Mouse (Mus musculus) limb, embryonic 13.5 days (tissue): ENCODE results near the gene Arrdc1. TPM values are rescaled to one million over a fixed set of nuclear protein-coding genes. Genes with fewer than 3 reads are reported as not detected.

Source experiments
- ATAC-seq: fragments of 200-750 bp; cut with Nextera tagmentation; 2 replicates; pipeline ENCODE4 v1.8.0; 2017; ENCODE audit warnings: low read depth, moderate number of reproducible peaks, moderate TSS enrichment; ENCODE audit not compliant: low FRiP score
- H3K27ac ChIP-seq: fragments of 300-500 bp; sonication (generic); 2 replicates; pipeline ENCODE4 v1.5.1; 2015; ENCODE audit warnings: inconsistent platforms, mild to moderate bottlenecking, moderate library complexity
- H3K27me3 ChIP-seq: fragments of 300-500 bp; sonication (generic); 2 replicates; pipeline ENCODE4 v1.6.1; 2015; ENCODE audit warnings: mild to moderate bottlenecking, inconsistent platforms
- H3K36me3 ChIP-seq: fragments of 300-500 bp; sonication (generic); 2 replicates; pipeline ENCODE4 v1.6.1; 2015; ENCODE audit warnings: inconsistent platforms, mild to moderate bottlenecking, moderate library complexity
- H3K4me1 ChIP-seq: fragments of 300-500 bp; sonication (generic); 2 replicates; pipeline ENCODE4 v1.6.1; 2015; ENCODE audit warnings: inconsistent platforms
- H3K4me2 ChIP-seq: fragments of 300-500 bp; sonication (generic); replicated peaks from 2 replicates; pipeline ENCODE4 v1.6.1; 2015; ENCODE audit warnings: inconsistent platforms, mild to moderate bottlenecking, moderate library complexity
- H3K4me3 ChIP-seq: fragments of 300-500 bp; sonication (generic); 2 replicates; pipeline ENCODE4 v1.5.1; 2015; ENCODE audit warnings: moderate library complexity, mild to moderate bottlenecking, inconsistent platforms
- H3K9ac ChIP-seq: fragments of 300-500 bp; sonication (generic); 2 replicates; pipeline ENCODE4 v1.6.1; 2015; ENCODE audit warnings: mild to moderate bottlenecking, inconsistent platforms
- H3K9me3 ChIP-seq: fragments of 300-500 bp; sonication (generic); 2 replicates; pipeline ENCODE4 v1.6.1; 2016; ENCODE audit warnings: inconsistent platforms
- WGBS: fragments of 180-500 bp; shearing (Covaris S2); methylation state at CpG from one replicate; pipeline ENCODE4 v1.1.7; 2015; 5-methylcytosine and 5-hydroxymethylcytosine counted together
- polyA plus RNA-seq: library from polyadenylated mRNA; unstranded; fragments of >200 nt; fragmentation: Nextera tagmentation; extraction: Ambion mirVana; gene quantifications from 2 replicates; pipeline ENCODE4 v1.2.1, GENCODE M21; 2015

Arrdc1 gene
- polyA plus RNA-seq, 1 experiment from 2014 or later, result 28.9 TPM

DNA sequence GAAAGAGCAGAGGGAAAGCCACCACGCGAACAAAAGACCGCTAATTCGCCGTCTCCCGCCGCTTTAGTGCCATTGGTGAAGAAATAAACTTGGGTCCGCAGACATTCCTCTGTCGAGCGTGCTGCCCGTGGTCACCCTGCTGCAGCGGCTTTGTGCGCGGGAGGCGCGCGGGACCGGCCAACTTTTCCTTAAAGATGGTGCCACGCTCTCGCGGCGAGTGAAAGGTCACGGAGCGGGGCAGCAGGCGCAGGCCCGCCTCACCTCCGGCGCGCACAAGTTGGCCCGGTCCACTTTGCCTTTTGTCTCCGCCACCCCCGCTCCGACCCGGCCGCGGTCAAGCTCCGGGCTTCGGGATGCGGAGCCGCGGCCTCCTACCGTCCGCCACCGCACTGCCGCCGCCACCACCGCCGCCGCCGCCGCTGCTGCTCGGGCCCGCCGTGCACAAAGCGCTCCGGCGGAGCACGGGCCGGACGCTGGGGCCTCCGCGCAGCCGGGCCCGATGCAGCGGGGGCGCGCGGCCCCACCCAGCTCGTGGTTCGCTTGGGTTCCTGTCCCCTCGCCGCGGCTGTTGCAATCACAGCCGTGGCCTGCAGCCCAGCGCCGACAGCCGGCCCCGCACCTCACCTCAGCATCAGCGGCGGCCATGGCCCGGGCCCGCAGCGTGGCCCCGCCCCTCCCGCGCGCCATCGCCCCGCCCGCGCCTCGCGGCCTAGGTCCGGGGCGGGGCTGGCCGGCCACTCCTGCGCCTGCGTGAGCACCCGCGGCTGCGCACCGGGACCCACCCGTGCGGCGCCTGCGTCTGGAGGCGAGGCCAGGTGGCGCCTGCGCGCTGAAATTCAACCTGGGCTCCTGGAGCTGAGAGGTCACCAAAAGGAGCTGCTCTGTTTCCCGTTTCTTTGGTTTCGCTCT, 15.9 kb downstream of the Arrdc1 start, which contains the start of gene Ehmt1:
Gene Ehmt1 (minus strand): TSS at position 685 of the 909 bp plus-strand sequence.
- Histone ChIP-seq H3K36me3 (no peaks in the 10 kb centered on the region), H3K9me3 (no peaks in the 10 kb centered on the region), H3K9ac (peak within 1 kb of the TSS; percentile 98), H3K27me3 (no peaks in the 10 kb centered on the region), H3K27ac (peak within 1 kb of the TSS; percentile 95), H3K4me2 (peak within 1 kb of the TSS; percentile 75), H3K4me1 (peaks cover 12% of the 10 kb centered on the region), H3K4me3 (peak within 1 kb of the TSS; percentile 77)
- under 1% methylated on average over 98 of the region's 112 CpGs for WGBS
- peak; percentile 98 for ATAC-seq

DNA sequence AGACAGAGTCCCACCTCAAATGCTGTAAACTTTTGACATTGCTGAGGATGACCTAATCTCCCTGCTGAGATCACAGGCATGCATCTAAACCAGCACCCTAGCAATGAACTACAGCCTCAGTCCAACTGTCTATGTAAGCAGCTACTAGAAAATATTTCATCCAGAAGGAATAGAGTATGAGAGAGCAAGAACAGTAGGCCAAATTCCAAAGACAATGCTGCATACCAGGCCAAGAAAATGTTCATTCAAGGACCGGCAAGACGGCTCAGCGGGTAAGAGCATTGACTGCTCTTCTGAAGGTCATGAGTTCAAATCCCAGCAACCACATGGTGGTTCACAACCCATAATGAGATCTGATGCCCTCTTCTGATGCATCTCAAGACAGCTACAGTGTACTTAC, 20.3 kb downstream of the Arrdc1 start:
- Histone ChIP-seq H3K27ac (no peak overlapping the region), H3K27me3 (no peaks in the 10 kb centered on the region), H3K4me2 (no peak overlapping the region), H3K4me3 (no peak overlapping the region), H3K9me3 (no peaks in the 10 kb centered on the region), H3K36me3 (peaks cover 17% of the 10 kb centered on the region), H3K9ac (no peak overlapping the region), H3K4me1 (peaks cover 12% of the 10 kb centered on the region)
- no peak for ATAC-seq
- WGBS, result 93% methylated on average over 3 of the region's 3 CpGs

DNA sequence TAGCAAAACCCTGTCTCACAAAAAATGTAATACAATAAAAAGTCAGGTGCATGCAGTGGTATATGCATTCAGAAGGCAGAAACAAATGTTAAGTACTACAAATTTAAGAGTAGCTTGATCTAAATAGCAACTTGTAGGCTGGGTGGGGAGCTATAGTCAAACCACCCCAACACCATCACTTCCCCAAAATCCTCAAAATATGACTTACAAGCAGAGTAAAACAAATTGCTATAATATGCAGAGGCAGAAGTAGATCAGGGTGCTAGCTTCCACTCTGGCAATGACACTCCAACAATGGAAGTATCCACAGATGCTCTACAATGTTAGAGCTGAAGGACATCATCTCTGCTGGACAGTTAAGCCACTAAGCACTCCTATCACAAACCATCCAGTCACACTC, 22.5 kb downstream of the Arrdc1 start:
- ATAC-seq, result no peak
- Histone ChIP-seq H3K4me1 (peaks cover 5% of the 10 kb centered on the region), H3K4me2 (no peak overlapping the region), H3K27me3 (no peaks in the 10 kb centered on the region), H3K9me3 (no peaks in the 10 kb centered on the region), H3K4me3 (no peak overlapping the region), H3K9ac (no peak overlapping the region), H3K36me3 (peaks cover 17% of the 10 kb centered on the region), H3K27ac (no peak overlapping the region)

DNA sequence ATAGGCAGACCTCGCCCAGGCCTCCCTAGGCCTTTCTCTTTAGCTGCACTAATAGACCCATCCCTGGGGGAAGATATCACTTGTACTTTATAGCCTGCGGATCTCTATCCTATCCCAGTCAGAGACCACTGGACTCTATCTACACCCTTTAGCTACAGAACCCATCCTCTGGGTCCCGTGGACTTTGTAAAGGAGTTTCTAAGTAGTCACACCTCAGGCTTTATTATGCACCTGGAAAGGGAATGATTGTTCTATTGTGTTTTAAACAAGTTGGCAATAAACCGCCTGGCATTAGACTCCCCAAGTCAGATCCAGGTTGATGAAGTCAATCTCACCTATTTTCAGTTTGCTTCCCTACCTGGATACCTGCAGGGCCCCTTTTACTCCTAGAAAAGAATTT, 22.9 kb downstream of the Arrdc1 start:
- H3K27me3 ChIP-seq, result no peaks in the 10 kb centered on the region
- no peak overlapping the region for H3K4me2 ChIP-seq
- peaks cover 1% of the 10 kb centered on the region; the same call in 1 of the 2 replicates for H3K4me1 ChIP-seq
- H3K9me3 ChIP-seq, result no peaks in the 10 kb centered on the region
- no peak for ATAC-seq
- H3K4me3 ChIP-seq, result no peak overlapping the region
- H3K36me3 ChIP-seq, result peaks cover 17% of the 10 kb centered on the region
- no peak overlapping the region for H3K9ac ChIP-seq
- WGBS, result 89% methylated on average over 4 of the region's 4 CpGs
- H3K27ac ChIP-seq, result no peak overlapping the region

DNA sequence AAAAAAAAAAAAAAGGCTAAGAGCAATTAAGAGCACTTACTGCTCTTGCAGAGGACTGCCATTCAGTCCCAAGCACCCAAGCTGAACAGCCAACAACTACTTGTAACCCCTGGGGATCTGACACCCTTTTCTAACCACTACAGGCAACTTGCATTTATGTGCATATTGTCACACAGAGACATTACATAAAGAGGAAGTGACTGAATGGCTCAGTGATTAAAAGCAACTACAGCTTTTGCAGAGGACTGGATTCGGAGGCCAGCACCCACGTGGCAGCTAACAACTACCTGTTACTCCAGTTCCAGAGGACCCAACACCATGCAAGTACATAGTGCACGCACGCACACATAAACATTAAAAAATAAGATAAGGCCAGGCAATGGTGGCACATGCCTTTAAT, 24.6 kb downstream of the Arrdc1 start:
- H3K9me3 ChIP-seq, result no peaks in the 10 kb centered on the region
- 92% methylated on average over 4 of the region's 4 CpGs for WGBS
- H3K36me3 ChIP-seq, result peaks cover 17% of the 10 kb centered on the region
- peaks cover 11% of the 10 kb centered on the region for H3K4me1 ChIP-seq
- no peaks in the 10 kb centered on the region for H3K27me3 ChIP-seq
- no peak overlapping the region for H3K27ac ChIP-seq
- no peak for ATAC-seq
- H3K4me3 ChIP-seq, result no peak overlapping the region
- no peak overlapping the region for H3K4me2 ChIP-seq
- no peak overlapping the region for H3K9ac ChIP-seq

DNA sequence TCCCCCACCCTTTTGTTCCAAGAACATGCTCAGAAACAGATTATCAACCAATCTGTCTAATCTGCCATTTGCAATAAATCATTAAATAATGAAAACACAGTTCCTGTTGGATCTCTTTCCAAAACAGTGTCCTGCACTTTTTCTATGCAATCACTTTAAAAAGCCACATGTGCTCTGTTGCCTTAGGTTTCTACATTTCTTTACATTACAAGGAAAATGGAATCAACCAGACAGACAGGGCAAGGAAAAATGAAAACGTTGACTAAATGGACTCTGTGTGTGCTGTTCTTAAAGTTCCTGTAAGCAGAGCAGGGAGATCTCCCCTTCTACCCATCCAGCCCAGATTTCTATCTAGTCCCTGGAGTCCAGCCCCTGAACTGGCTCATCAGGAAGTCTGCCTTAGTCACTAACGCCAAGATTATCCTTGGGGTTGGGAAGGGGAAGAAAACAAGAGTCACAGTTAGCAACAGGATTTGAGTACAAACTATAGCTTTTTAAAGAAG, 29.3 kb downstream of the Arrdc1 start:
- Histone ChIP-seq H3K4me1 (peaks cover 18% of the 10 kb centered on the region), H3K27me3 (no peaks in the 10 kb centered on the region), H3K9ac (no peak overlapping the region), H3K36me3 (peaks cover 4% of the 10 kb centered on the region; the same call in 1 of the 2 replicates), H3K27ac (peak overlapping the region; percentile 28; the same call in 1 of the 2 replicates), H3K4me2 (no peak overlapping the region), H3K9me3 (no peaks in the 10 kb centered on the region), H3K4me3 (no peak overlapping the region)
- ATAC-seq, result no peak
- WGBS, result 44% methylated on average over 2 of the region's 2 CpGs

DNA sequence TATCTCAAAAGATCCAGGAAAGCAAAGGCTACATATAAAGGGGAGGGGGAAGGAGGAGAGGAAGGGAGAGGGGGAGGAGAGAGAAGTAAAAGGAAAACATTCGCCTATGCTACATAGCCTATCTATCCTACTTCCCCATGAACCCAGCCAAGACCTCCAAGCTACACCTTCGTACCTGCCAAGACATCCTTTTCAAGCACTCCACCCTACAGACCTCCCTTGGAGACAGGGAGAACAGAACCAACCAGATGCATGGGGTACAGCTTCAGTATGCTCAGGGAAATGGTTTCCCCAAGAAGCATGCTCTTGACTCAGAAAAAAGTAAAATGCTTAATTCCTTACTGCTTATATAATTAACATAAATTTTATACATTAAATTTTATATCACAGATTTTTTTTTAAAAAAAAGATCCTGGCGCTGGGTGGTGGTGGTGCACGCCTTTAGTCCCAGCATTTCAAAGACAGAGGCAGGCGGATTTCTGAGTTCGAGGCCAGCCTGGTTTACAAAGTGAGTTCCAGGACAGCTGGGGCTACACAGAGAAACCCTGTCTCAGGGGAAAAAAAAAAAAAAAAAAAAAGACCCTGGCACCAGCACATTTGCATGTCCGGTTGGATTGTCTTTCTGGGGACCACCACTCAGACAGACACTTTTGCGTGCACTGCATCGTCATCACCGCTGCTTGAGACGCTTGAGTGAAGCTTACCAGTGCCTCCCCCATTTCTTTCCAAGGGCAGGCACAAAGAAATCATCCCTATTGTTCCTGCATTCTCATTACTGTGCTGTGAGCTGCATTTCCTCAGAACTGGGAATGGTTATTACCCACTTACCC, 30.0 kb downstream of the Arrdc1 start:
- Histone ChIP-seq H3K4me1 (peaks cover 18% of the 10 kb centered on the region), H3K4me2 (no peak overlapping the region), H3K36me3 (peaks cover 2% of the 10 kb centered on the region; the same call in 1 of the 2 replicates), H3K4me3 (no peak overlapping the region), H3K27ac (no peak overlapping the region), H3K9me3 (no peaks in the 10 kb centered on the region), H3K27me3 (no peaks in the 10 kb centered on the region), H3K9ac (no peak overlapping the region)
- no peak for ATAC-seq
- 88% methylated on average over 11 of the region's 11 CpGs for WGBS

DNA sequence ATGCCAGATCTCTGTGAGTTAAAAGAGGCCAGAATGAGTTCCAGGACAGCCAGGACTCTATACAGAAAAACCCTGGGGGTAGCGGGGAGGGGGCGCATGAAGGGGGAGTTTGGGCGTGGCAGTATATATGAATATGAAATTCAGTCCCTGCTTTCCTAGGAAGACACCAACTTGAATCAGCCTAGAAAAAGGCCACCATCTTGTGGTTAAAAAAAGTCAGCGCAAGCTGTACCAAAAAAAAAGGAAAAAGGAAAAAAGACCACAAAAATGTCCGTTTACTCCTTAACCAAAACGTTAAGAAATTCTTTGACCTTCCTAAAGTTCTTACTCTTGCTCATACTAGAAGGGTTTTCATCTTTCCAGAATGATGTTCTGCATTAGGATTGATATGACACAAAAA, 32.1 kb downstream of the Arrdc1 start:
- Histone ChIP-seq H3K27ac (no peak overlapping the region), H3K27me3 (no peaks in the 10 kb centered on the region), H3K9ac (no peak overlapping the region), H3K4me1 (peaks cover 18% of the 10 kb centered on the region), H3K4me3 (no peak overlapping the region), H3K36me3 (peaks cover 3% of the 10 kb centered on the region), H3K9me3 (no peaks in the 10 kb centered on the region), H3K4me2 (no peak overlapping the region)
- 86% methylated on average over 6 of the region's 6 CpGs for WGBS
- no peak for ATAC-seq

DNA sequence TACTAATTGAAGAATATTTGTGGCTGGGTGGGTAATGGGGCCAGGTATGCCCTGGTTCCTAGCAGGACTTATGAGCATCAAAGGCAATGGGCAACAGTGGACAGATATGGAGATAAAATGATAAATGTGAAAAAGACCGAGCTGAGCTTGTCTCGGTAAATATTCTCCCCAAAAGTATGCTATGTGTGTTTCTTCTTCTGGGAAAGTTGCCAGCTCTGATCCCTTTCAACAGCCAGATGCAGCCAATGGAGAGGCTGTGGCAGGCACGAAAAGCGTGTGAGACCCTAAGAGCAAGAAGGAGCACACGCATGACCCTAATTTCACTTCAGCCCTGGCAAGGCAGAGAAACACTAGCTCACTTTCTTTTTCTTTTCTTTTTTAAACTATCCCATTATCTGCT, 34.0 kb downstream of the Arrdc1 start:
- no peak for ATAC-seq
- Histone ChIP-seq H3K4me3 (no peak overlapping the region), H3K27me3 (no peaks in the 10 kb centered on the region), H3K36me3 (peaks cover 3% of the 10 kb centered on the region), H3K27ac (no peak overlapping the region), H3K4me2 (no peak overlapping the region), H3K9ac (no peak overlapping the region), H3K9me3 (no peaks in the 10 kb centered on the region), H3K4me1 (peaks cover 11% of the 10 kb centered on the region)
- WGBS, result 64% methylated on average over 5 of the region's 5 CpGs

DNA sequence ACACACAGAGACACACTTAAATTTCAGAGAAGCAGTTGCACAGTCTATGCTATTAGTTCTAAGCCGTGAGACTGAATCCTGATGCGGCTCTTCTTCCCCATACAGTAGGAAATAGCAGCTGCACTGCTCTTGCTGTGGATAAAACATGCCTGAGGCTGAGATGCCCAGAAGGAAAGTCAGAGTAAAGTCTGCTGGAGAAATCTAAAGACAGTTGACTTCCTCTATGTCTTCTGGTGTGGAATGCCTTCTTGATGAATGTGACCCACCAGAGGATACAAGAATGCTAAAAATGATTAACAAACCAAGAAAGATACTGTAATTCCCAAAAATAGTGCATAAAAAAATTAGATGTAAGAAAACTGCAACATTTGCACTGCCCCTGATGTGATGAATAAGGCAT, 35.8 kb downstream of the Arrdc1 start:
- H3K4me1 ChIP-seq, result peaks cover 8% of the 10 kb centered on the region; the same call in 1 of the 2 replicates

DNA sequence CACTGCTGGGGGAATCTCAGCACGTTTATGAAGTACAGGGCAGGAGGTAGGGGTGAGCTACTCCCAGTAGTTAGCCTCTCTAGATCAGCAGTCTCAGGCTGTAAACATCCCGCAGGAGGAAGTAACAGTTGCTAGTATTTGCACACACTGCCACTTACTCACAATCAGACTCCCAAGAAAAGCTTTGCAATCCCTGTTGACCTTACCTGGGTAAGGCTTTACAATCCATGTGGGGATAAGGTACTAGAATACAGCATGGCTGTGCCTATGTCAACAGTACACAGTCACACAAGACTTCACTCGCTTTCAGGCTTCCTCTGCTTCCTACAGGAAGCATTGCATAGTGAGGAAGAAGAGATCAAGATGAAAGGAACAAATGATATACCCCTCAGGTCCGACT, 38.3 kb downstream of the Arrdc1 start:
- no peaks in the 10 kb centered on the region for H3K9me3 ChIP-seq
- ATAC-seq, result no peak
- H3K4me3 ChIP-seq, result no peak overlapping the region
- H3K4me2 ChIP-seq, result no peak overlapping the region
- 89% methylated on average over 4 of the region's 4 CpGs for WGBS
- no peak overlapping the region for H3K27ac ChIP-seq
- H3K27me3 ChIP-seq, result no peaks in the 10 kb centered on the region
- no peak overlapping the region for H3K9ac ChIP-seq
- H3K4me1 ChIP-seq, result peaks cover 8% of the 10 kb centered on the region; the same call in 1 of the 2 replicates
- peaks cover 6% of the 10 kb centered on the region for H3K36me3 ChIP-seq

More for the DNA sequence above, 35.8 kb downstream of the Arrdc1 start:
- Histone ChIP-seq H3K27ac (no peak overlapping the region), H3K4me2 (no peak overlapping the region), H3K9me3 (no peaks in the 10 kb centered on the region), H3K4me3 (no peak overlapping the region), H3K36me3 (peaks cover 3% of the 10 kb centered on the region), H3K9ac (no peak overlapping the region), H3K27me3 (no peaks in the 10 kb centered on the region)
- no peak for ATAC-seq
- whole genome bisulfite sequencing, result 96% methylated on average over 2 of the region's 2 CpGs

DNA sequence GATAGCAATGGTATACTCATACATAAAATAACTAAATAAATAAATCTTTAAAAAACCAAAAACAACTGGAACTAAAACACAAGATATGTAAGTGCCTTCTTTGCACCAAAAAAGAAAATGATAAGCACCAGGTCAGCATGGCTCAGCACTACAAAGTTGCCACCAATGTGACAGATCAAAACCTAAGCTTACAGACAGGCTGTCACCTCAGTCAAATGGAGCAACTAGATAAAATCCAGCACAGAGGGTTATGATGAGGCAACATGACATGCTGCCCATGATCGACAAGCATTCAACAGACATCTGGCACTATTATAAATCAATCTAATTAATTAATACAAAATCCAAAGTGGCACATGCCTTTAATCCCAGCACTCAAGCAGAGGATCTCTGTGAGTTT, 40.8 kb downstream of the Arrdc1 start:
- Histone ChIP-seq H3K4me1 (no peaks in the 10 kb centered on the region), H3K27me3 (no peaks in the 10 kb centered on the region), H3K4me2 (no peak overlapping the region), H3K27ac (no peak overlapping the region), H3K9ac (no peak overlapping the region), H3K36me3 (peaks cover 5% of the 10 kb centered on the region; the same call in 1 of the 2 replicates), H3K9me3 (no peaks in the 10 kb centered on the region), H3K4me3 (no peak overlapping the region)
- ATAC-seq, result no peak
- 89% methylated on average over 1 of the region's 1 CpGs for WGBS
